Mouse (Mus musculus) myocyte (in vitro differentiated cells): Measurements from ENCODE around the gene Ppp1r16b.

Experiments
- REST ChIP-seq: IDR thresholded peaks from one replicate; pipeline ENCODE4 v1.6.1; 2011; ENCODE audit warnings: mild to moderate bottlenecking, control low read depth, moderate library complexity; ENCODE audit not compliant: insufficient read depth, insufficient read length
- TCF3 ChIP-seq: IDR thresholded peaks from one replicate; pipeline ENCODE4 v1.6.1; 2011; ENCODE audit warnings: low read depth, control low read depth; ENCODE audit not compliant: insufficient read length

- TF ChIP-seq TCF3 (no peak), REST (no peak)
Observed at GRCm38 (mm10) chr2:158675907-158676533, 10.8 kb downstream of the Ppp1r16b start.
